ENCODE assay signal across 9 mouse cellular contexts in genomic region chr10:63122516-63122915, GRCm38 (mm10). TPM values are rescaled to one million over a fixed set of nuclear protein-coding genes. Genes with fewer than 3 reads are reported as not detected.
DNase-seq lines count a peak whose midpoint lies in the region; ATAC-seq and TF ChIP-seq lines count a peak whose summit lies in the region.
"Had no signal": no experiment of that assay in that cellular context is flagged by ENCODE, and none has a peak within 500 bp of the region (broad histone marks: within the 10 kb centered on the region; RNA-seq: fewer than 3 reads in every experiment).

No protein-coding gene starts in this region.

- H3K9me3 ChIP-seq in forebrain, embryonic 12.5 days, result no peaks in the 10 kb centered on the region
- H3K9me3 ChIP-seq: limb, embryonic 15.5 days had no signal

- no peaks in the 10 kb centered on the region for H3K4me1 ChIP-seq in cerebellum, adult 2 months (ENCODE audit: control insufficient read depth, insufficient read depth, low read length)
- H3K4me1 ChIP-seq in forebrain, embryonic 12.5 days, result no peaks in the 10 kb centered on the region
- no peaks in the 10 kb centered on the region for H3K4me1 ChIP-seq in thymus, adult 2 months (replicated peaks; ENCODE audit: control insufficient read depth, insufficient read depth, low read length)
- H3K4me1 ChIP-seq: limb, embryonic 15.5 days had no signal

- peak; percentile 80 for ATAC-seq in forebrain, embryonic 12.5 days (ENCODE audit: low FRiP score)
- 0 out of 2 replicates have a peak, but pooled peaks have one; percentile 55 for ATAC-seq in megakaryocyte-erythroid progenitor cell, adult 5-6 weeks (replicated peaks; ENCODE audit: low FRiP score, low TSS enrichment, poor library complexity, severe bottlenecking)

- no peaks in the 10 kb centered on the region for H3K36me3 ChIP-seq in forebrain, embryonic 12.5 days (replicated peaks)
- no peaks in the 10 kb centered on the region for H3K36me3 ChIP-seq in thymus, adult 2 months (ENCODE audit: control insufficient read depth, insufficient read depth, low read length)
- H3K36me3 ChIP-seq: limb, embryonic 15.5 days had no signal

- DNase-seq in cerebellum, adult 2 months, result peak; percentile 37 to 62
- no peak for DNase-seq in cerebellum, adult 8-10 months
- DNase-seq in ES-CJ7 (ENCODE audit: low read depth, low spot score), result peak; percentile 80
- peak; percentile 69 to 80 for DNase-seq in kidney, postnatal 36 days
- DNase-seq in testis, postnatal 14 days (ENCODE audit: low spot score), result no peak
- DNase-seq in thymus, adult 2 months, result no peak

- WGBS in cerebellum, adult 2 months, result 36% methylated on average over 8 of the region's 8 CpGs
- 33% methylated on average over 8 of the region's 8 CpGs for whole genome bisulfite sequencing in forebrain, embryonic 12.5 days
- 59% methylated on average over 8 of the region's 8 CpGs for WGBS in thymus, adult 2 months

- H3K27me3 ChIP-seq in cerebellum, adult 2 months (ENCODE audit: control insufficient read depth, insufficient read depth, low read length), result no peaks in the 10 kb centered on the region
- H3K27me3 ChIP-seq in forebrain, embryonic 12.5 days, result no peaks in the 10 kb centered on the region
- no peaks in the 10 kb centered on the region for H3K27me3 ChIP-seq in thymus, adult 2 months (ENCODE audit: control insufficient read depth, insufficient read depth, low read length)
- H3K27me3 ChIP-seq: limb, embryonic 15.5 days had no signal

- TF ChIP-seq CTCF in cerebellum, adult 2 months (IDR thresholded peaks at IDR 0.05; ENCODE audit: borderline replicate concordance, insufficient read depth, low read depth, low read length), result no peak
- no peak for TF ChIP-seq CTCF in thymus, adult 2 months (IDR thresholded peaks at IDR 0.05; ENCODE audit: borderline replicate concordance, control insufficient read depth, extremely low read depth, insufficient read depth, low read length, poor library complexity)

- TF ChIP-seq POLR2A in cerebellum, adult 2 months (IDR thresholded peaks at IDR 0.05; ENCODE audit: borderline replicate concordance, insufficient read depth, low read length), result no peak
- no peak for TF ChIP-seq POLR2A in thymus, adult 2 months (IDR thresholded peaks at IDR 0.05; ENCODE audit: control insufficient read depth, extremely low read depth, insufficient read depth, low read length, poor library complexity)

- H3K4me2 ChIP-seq in forebrain, embryonic 12.5 days, result no peak overlapping the region
- H3K4me2 ChIP-seq: limb, embryonic 15.5 days had no signal

- H3K4me3 ChIP-seq in cerebellum, adult 2 months (replicated peaks; ENCODE audit: insufficient read depth, low read depth, low read length), result no peak overlapping the region
- no peak overlapping the region for H3K4me3 ChIP-seq in forebrain, embryonic 12.5 days (replicated peaks)
- no peak overlapping the region for H3K4me3 ChIP-seq in thymus, adult 2 months (ENCODE audit: control insufficient read depth, insufficient read depth, low read length)
- H3K4me3 ChIP-seq: limb, embryonic 15.5 days had no signal

- no peak overlapping the region for H3K27ac ChIP-seq in cerebellum, adult 2 months (ENCODE audit: insufficient read depth, low read length)
- no peak overlapping the region for H3K27ac ChIP-seq in forebrain, embryonic 12.5 days
- H3K27ac ChIP-seq in thymus, adult 2 months (ENCODE audit: control insufficient read depth, insufficient read depth, low read length), result no peak overlapping the region
- H3K27ac ChIP-seq: limb, embryonic 15.5 days had no signal

- no peak overlapping the region for H3K9ac ChIP-seq in forebrain, embryonic 12.5 days
- H3K9ac ChIP-seq: limb, embryonic 15.5 days had no signal

RNA-seq across cellular contexts. Expression of gene Atoh7, which starts 23.1 kb away (rescaled TPM):
- polyA plus RNA-seq in cerebellum, adult 2 months (2012; rRNA removed), result 18.5 and 22.6 TPM in 2 replicates
- 0.47 and 0.79 TPM in 2 replicates for polyA plus RNA-seq in forebrain, embryonic 12.5 days (2016; fragmentation: Nextera tagmentation; extraction: Ambion mirVana)
- total RNA-seq in megakaryocyte-erythroid progenitor cell, adult 5-6 weeks (2014; fragmentation: Nextera tagmentation), result not detected in 2 replicates
- total RNA-seq in megakaryocyte-erythroid progenitor cell, adult 5-6 weeks (2017), result not detected in 2 replicates
- 0.05 TPM in 1 of 2 replicates, not detected in the other for polyA plus RNA-seq in thymus, adult 2 months (2012; rRNA removed)
- polyA plus RNA-seq: limb, embryonic 15.5 days had no signal

Comparison
In these comparisons a context has a peak if more than half of its experiments do, and no peak if none do; other contexts are left out.
1. DNase-seq: peak in cerebellum, adult 2 months (2 of 2), ES-CJ7 (single experiment) and kidney, postnatal 36 days (2 of 2); none in cerebellum, adult 8-10 months (single experiment), testis, postnatal 14 days (single experiment) and thymus, adult 2 months (single experiment).
2. RNA of gene Atoh7, which starts 23.1 kb away (polyA plus RNA-seq): 18.5 to 22.6 TPM in cerebellum, adult 2 months; 0.47 to 0.79 TPM in forebrain, embryonic 12.5 days and 0.05 TPM in thymus, adult 2 months; every median in the first group is over 10 times any median in the second.